Mouse (Mus musculus): ENCODE measurements around the gene C1qtnf2. TPM values are rescaled to one million over a fixed set of nuclear protein-coding genes. Genes with fewer than 3 reads are reported as not detected.

C1qtnf2 gene
- total and polyA plus RNA-seq, 3 experiments = 4.7 to 7.8 (median 5.3) TPM

DNA sequence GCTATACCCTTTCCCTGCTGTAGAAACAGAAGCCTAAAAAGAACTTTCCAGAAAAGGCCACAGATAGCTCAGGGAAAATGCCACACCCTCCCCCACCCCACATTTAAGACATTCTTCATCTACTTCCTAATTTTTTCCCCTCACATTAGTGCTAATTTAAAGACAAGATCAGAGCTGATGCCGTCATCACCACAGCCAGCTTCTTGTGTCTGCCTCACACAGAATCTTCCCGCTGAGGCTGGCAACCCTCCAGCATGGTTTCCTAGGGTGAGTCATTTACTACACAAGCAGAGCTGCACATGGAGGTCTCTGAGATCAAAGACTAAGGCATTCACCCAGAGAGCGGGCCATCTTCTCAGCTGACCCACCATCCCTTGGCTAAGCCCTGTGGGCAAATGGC lies 21.5 kb downstream of the C1qtnf2 start:
- TF ChIP-seq CTCF (IDR thresholded peaks at IDR 0.05) (no peak), EP300 (IDR thresholded peaks at IDR 0.05; ENCODE audit: insufficient read depth, low read depth, low read length) (no peak), POLR2A (IDR thresholded peaks at IDR 0.05; ENCODE audit: insufficient read depth, low read depth, low read length) (no peak)
- H3K4me1 ChIP-seq (ENCODE audit: control insufficient read depth, insufficient read depth, low read length) = peaks cover 1% of the 10 kb centered on the region; the same call in 1 of the 2 replicates
- no peaks in the 10 kb centered on the region for H3K27me3 ChIP-seq (ENCODE audit: control insufficient read depth, insufficient read depth, low read length)
- intact Hi-C loops (cut with DNase I) = loop anchor here (2.0 kb wide), 1 partner anchor 65 kb away; no protein-coding TSS in a partner anchor
- no peaks in the 10 kb centered on the region for H3K36me3 ChIP-seq (ENCODE audit: control insufficient read depth, insufficient read depth, low read length)
- H3K4me3 ChIP-seq = no peak overlapping the region
- no peaks in the 10 kb centered on the region for H3K79me2 ChIP-seq (replicated peaks; ENCODE audit: control insufficient read depth, insufficient read depth, low read length)
- 20% methylated on average over 3 of the region's 3 CpGs for WGBS
- H3K27ac ChIP-seq = no peak overlapping the region
- DNase-seq = peak; percentile 48 to 50
- no peak overlapping the region for H3K9ac ChIP-seq (ENCODE audit: low read depth, low read length)

DNA sequence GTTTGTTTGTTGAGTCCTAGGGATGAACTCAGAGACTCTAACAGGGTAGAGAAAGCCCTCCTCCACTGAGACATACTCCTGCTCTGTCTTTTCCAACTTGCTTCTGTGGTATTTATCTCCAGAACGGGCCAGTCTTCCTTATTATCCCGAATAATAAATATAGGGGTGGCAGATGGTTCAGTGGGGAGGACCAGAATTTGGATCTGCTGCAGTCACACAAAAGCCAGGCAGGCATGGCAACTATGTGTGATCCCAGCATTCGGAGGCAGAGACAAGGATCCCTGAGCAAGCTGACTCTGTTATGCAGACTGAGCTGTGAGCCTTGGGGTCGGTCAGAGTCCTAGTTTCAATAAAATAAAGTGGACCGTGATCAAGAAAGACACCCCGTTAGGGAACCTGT lies 27.2 kb downstream of the C1qtnf2 start:
- Histone ChIP-seq H3K9ac (ENCODE audit: low read depth, low read length) (no peak overlapping the region), H3K27me3 (ENCODE audit: control insufficient read depth, insufficient read depth, low read length) (no peaks in the 10 kb centered on the region), H3K4me1 (ENCODE audit: control insufficient read depth, insufficient read depth, low read length) (no peaks in the 10 kb centered on the region), H3K36me3 (ENCODE audit: control insufficient read depth, insufficient read depth, low read length) (no peaks in the 10 kb centered on the region), H3K27ac (no peak overlapping the region), H3K4me3 (no peak overlapping the region), H3K79me2 (replicated peaks; ENCODE audit: control insufficient read depth, insufficient read depth, low read length) (no peaks in the 10 kb centered on the region)
- 84% methylated on average over 6 of the region's 6 CpGs for WGBS
- TF ChIP-seq POLR2A (IDR thresholded peaks at IDR 0.05; ENCODE audit: insufficient read depth, low read depth, low read length) (no peak), EP300 (IDR thresholded peaks at IDR 0.05; ENCODE audit: insufficient read depth, low read depth, low read length) (no peak)
- intact Hi-C loops (cut with DNase I) = no loop called here
- DNase-seq = no peak

GRCm38 (mm10) chr11:43505188-43505587 lies 31.1 kb downstream of the C1qtnf2 start:
- Histone ChIP-seq H3K4me1 (ENCODE audit: control insufficient read depth, insufficient read depth, low read length) (no peaks in the 10 kb centered on the region), H3K79me2 (replicated peaks; ENCODE audit: control insufficient read depth, insufficient read depth, low read length) (no peaks in the 10 kb centered on the region), H3K4me3 (no peak overlapping the region), H3K27me3 (ENCODE audit: control insufficient read depth, insufficient read depth, low read length) (no peaks in the 10 kb centered on the region), H3K36me3 (ENCODE audit: control insufficient read depth, insufficient read depth, low read length) (no peaks in the 10 kb centered on the region), H3K9ac (ENCODE audit: low read depth, low read length) (no peak overlapping the region), H3K27ac (no peak overlapping the region)
- intact Hi-C loops (cut with DNase I) = no loop called here
- TF ChIP-seq EP300 (IDR thresholded peaks at IDR 0.05; ENCODE audit: insufficient read depth, low read depth, low read length) = no peak
- TF ChIP-seq POLR2A (IDR thresholded peaks at IDR 0.05; ENCODE audit: insufficient read depth, low read depth, low read length) = no peak
- no peak for TF ChIP-seq CTCF (IDR thresholded peaks at IDR 0.05)
- 76% methylated on average over 7 of the region's 7 CpGs for WGBS
- DNase-seq = no peak

DNA sequence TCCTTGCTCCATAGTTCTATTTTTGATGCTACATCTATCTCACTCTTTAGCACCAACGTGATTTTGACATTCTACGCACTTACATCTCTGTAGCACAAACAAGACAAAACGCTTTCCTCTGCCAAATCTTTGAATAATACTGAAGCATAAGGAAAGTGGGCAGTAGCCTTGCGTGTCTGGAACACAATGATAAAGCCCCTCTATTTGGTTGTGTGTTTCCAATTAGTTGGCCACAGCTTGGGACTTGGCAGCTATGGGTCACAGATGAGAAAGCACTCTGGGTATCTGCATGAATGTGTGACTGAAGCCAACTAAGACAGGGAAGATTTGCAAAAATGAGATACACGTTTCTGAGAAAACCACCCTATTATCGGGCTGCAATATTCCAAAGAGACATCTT lies 33.9 kb downstream of the C1qtnf2 start:
- no peak overlapping the region for H3K27ac ChIP-seq
- H3K27me3 ChIP-seq (ENCODE audit: control insufficient read depth, insufficient read depth, low read length) = no peaks in the 10 kb centered on the region
- DNase-seq = no peak
- WGBS = 53% methylated on average over 6 of the region's 6 CpGs
- no peaks in the 10 kb centered on the region for H3K4me1 ChIP-seq (ENCODE audit: control insufficient read depth, insufficient read depth, low read length)
- TF ChIP-seq POLR2A (IDR thresholded peaks at IDR 0.05; ENCODE audit: insufficient read depth, low read depth, low read length) (no peak), CTCF (IDR thresholded peaks at IDR 0.05) (no peak), EP300 (IDR thresholded peaks at IDR 0.05; ENCODE audit: insufficient read depth, low read depth, low read length) (no peak)
- intact Hi-C loops (cut with DNase I) = no loop called here
- H3K4me3 ChIP-seq = no peak overlapping the region
- no peak overlapping the region for H3K9ac ChIP-seq (ENCODE audit: low read depth, low read length)
- no peaks in the 10 kb centered on the region for H3K79me2 ChIP-seq (replicated peaks; ENCODE audit: control insufficient read depth, insufficient read depth, low read length)
- H3K36me3 ChIP-seq (ENCODE audit: control insufficient read depth, insufficient read depth, low read length) = no peaks in the 10 kb centered on the region

DNA sequence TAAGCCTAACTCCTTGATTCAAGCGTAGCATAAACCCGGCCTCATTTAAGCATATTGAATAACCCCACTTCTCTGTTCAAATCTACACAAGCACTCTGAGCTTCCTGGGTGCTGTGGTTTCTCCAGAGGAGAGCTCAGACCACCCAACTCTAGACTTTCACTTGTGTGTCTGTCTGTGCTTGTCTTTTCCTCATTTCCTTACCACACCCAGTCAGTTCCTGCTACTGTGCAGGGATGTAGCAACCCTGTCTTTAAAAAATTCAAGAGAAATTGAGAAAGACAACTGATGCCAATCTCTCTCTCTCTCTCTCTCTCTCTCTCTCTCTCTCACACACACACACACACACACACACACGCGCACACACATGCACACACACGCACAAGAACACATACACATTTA lies 35.8 kb downstream of the C1qtnf2 start:
- TF ChIP-seq CTCF (IDR thresholded peaks at IDR 0.05) (no peak), EP300 (IDR thresholded peaks at IDR 0.05; ENCODE audit: insufficient read depth, low read depth, low read length) (no peak), POLR2A (IDR thresholded peaks at IDR 0.05; ENCODE audit: insufficient read depth, low read depth, low read length) (no peak)
- Histone ChIP-seq H3K79me2 (replicated peaks; ENCODE audit: control insufficient read depth, insufficient read depth, low read length) (no peaks in the 10 kb centered on the region), H3K27ac (no peak overlapping the region), H3K9ac (ENCODE audit: low read depth, low read length) (no peak overlapping the region), H3K4me1 (ENCODE audit: control insufficient read depth, insufficient read depth, low read length) (no peaks in the 10 kb centered on the region), H3K4me3 (no peak overlapping the region), H3K36me3 (ENCODE audit: control insufficient read depth, insufficient read depth, low read length) (no peaks in the 10 kb centered on the region), H3K27me3 (ENCODE audit: control insufficient read depth, insufficient read depth, low read length) (no peaks in the 10 kb centered on the region)
- intact Hi-C loops (cut with DNase I) = no loop called here
- no peak for DNase-seq
- 90% methylated on average over 5 of the region's 5 CpGs for WGBS

DNA sequence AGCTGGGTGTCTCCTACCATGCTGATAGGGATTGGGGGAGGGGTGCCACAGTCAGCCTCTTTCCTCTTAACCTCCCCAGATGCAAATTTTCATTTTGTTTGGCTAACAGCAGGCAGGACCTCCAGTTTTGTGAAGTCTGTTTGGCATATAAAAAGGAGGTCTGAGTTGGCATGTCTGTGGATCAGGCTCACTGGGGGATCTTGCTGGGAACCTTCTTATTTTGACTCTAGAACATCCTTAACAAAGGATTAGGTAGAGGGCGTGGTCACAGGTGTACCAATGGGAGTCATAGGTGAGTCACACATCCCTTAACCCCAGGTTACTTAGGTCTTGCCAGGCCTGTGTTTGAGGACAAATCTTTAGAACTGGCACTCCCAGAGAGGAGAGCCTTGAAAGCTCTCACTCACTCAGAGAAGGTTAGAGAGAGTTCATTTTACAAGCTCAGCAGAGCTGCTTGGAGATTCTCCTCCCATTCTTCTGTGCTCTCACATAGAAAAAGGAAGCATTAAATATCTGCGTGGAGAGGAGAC lies 38.6 kb downstream of the C1qtnf2 start:
- no peak for TF ChIP-seq CTCF (IDR thresholded peaks at IDR 0.05)
- TF ChIP-seq EP300 (IDR thresholded peaks at IDR 0.05; ENCODE audit: insufficient read depth, low read depth, low read length) = no peak
- no peak for TF ChIP-seq POLR2A (IDR thresholded peaks at IDR 0.05; ENCODE audit: insufficient read depth, low read depth, low read length)
- H3K27ac ChIP-seq = no peak overlapping the region
- no peaks in the 10 kb centered on the region for H3K4me1 ChIP-seq (ENCODE audit: control insufficient read depth, insufficient read depth, low read length)
- 82% methylated on average over 2 of the region's 2 CpGs for WGBS
- H3K27me3 ChIP-seq (ENCODE audit: control insufficient read depth, insufficient read depth, low read length) = no peaks in the 10 kb centered on the region
- H3K4me3 ChIP-seq = no peak overlapping the region
- no peak overlapping the region for H3K9ac ChIP-seq (ENCODE audit: low read depth, low read length)
- H3K79me2 ChIP-seq (replicated peaks; ENCODE audit: control insufficient read depth, insufficient read depth, low read length) = no peaks in the 10 kb centered on the region
- intact Hi-C loops (cut with DNase I) = no loop called here
- DNase-seq = no peak
- H3K36me3 ChIP-seq (ENCODE audit: control insufficient read depth, insufficient read depth, low read length) = no peaks in the 10 kb centered on the region

Data from heart, adult 2 months (tissue).